Mouse (Mus musculus): ENCODE data around the gene Rap1gap. TPM values are rescaled to one million over a fixed set of nuclear protein-coding genes. Genes with fewer than 3 reads are reported as not detected.

The Rap1gap gene
- polyA plus RNA-seq, 1 experiment from 2014 or later = 18.4 TPM

- no peak for ATAC-seq (ENCODE audit: low read depth)
- H3K36me3 ChIP-seq (ENCODE audit: control insufficient read depth, insufficient read depth, low read length) = no peaks in the 10 kb centered on the region
- H3K4me2 ChIP-seq (ENCODE audit: low read depth, low read length) = no peak overlapping the region
Measured at GRCm38 (mm10) chr4:137777866-137778265, 113.3 kb downstream of the Rap1gap start.

DNA sequence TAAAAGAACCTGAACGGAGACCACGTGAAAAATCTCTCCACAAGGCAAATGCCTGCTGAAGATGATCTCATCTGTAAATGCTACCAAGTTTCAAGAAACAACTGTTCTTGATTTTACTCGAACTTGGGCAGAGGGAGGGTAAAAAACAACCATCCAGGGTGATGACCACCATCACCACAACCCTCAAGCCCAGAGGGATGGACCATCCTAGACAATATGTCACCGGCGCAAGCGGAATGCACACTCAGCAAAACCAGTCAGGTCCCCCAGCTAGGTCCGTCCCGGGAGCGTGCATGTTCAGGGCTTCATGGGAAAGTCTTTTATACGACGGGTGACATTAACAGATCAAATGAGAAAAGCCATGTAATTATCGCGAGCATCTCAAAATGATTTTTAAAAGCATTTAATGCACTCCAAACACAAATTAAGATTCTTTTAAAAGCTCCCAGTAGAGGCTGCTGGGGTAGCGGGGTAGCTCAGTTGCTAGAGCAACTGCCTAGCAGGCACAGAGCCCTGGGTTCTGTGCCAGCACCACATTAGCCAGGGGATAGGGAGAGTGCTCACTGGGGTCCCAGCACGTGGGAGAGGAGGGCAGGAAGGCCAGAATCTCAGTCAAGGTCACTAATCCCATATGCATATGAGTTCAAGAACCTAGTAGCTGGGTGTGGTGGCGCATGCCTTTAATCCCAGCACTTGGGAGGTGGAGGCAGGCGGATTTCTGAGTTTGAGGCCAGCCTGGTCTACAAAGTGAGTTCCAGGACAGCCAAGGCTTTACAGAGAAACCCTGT lies 114.1 kb downstream of the Rap1gap start:
- 74% methylated on average over 17 of the region's 17 CpGs for WGBS
- no peak for ATAC-seq (ENCODE audit: low read depth)

More at GRCm38 (mm10) chr4:137777866-137778265, 113.3 kb downstream of the Rap1gap start:
- H3K9ac ChIP-seq (ENCODE audit: low read depth, low read length) = no peak overlapping the region
- H3K4me1 ChIP-seq (ENCODE audit: control insufficient read depth, insufficient read depth, low read length) = peaks cover 24% of the 10 kb centered on the region
- no peaks in the 10 kb centered on the region for H3K9me3 ChIP-seq (ENCODE audit: control insufficient read depth, low read length)
- no peak overlapping the region for H3K27ac ChIP-seq (replicated peaks; ENCODE audit: low read depth, low read length)
- DNase-seq (ENCODE audit: low spot score) = no peak
- no peak overlapping the region for H3K4me3 ChIP-seq (ENCODE audit: low read depth, low read length)
- no peaks in the 10 kb centered on the region for H3K27me3 ChIP-seq (replicated peaks; ENCODE audit: control insufficient read depth, insufficient read depth, low read length)
- WGBS = 83% methylated on average over 4 of the region's 4 CpGs

More for the DNA sequence above, 114.1 kb downstream of the Rap1gap start:
- Histone ChIP-seq H3K27me3 (replicated peaks; ENCODE audit: control insufficient read depth, insufficient read depth, low read length) (no peaks in the 10 kb centered on the region), H3K36me3 (ENCODE audit: control insufficient read depth, insufficient read depth, low read length) (no peaks in the 10 kb centered on the region), H3K4me1 (ENCODE audit: control insufficient read depth, insufficient read depth, low read length) (peaks cover 20% of the 10 kb centered on the region), H3K4me3 (ENCODE audit: low read depth, low read length) (no peak overlapping the region), H3K9me3 (ENCODE audit: control insufficient read depth, low read length) (no peaks in the 10 kb centered on the region), H3K4me2 (ENCODE audit: low read depth, low read length) (no peak overlapping the region), H3K27ac (replicated peaks; ENCODE audit: low read depth, low read length) (peak overlapping the region; percentile 33; the same call in 1 of the 2 replicates), H3K9ac (ENCODE audit: low read depth, low read length) (no peak overlapping the region)
- no peak for DNase-seq (ENCODE audit: low spot score)

Other genes with a start within 250 kb of the Rap1gap start
- 0.30 and 0.56 TPM in 2 replicates for gene Cela3b, start 234.2 kb upstream of the Rap1gap start, polyA plus RNA-seq (2014; fragmentation: Nextera tagmentation; extraction: Ambion mirVana)
- gene 1700013G24Rik, start 211.4 kb upstream of the Rap1gap start, polyA plus RNA-seq (2014; fragmentation: Nextera tagmentation; extraction: Ambion mirVana) = 0.17 and 0.46 TPM in 2 replicates
- gene Hspg2, start 196.0 kb upstream of the Rap1gap start, polyA plus RNA-seq (2014; fragmentation: Nextera tagmentation; extraction: Ambion mirVana) = 64.8 and 67.2 TPM in 2 replicates
- gene Ldlrad2, start 90.2 kb upstream of the Rap1gap start, polyA plus RNA-seq (2014; fragmentation: Nextera tagmentation; extraction: Ambion mirVana) = 0.47 TPM in 1 of 2 replicates, not detected in the other
- gene Usp48, start 71.0 kb upstream of the Rap1gap start, polyA plus RNA-seq (2014; fragmentation: Nextera tagmentation; extraction: Ambion mirVana) = 59.8 and 61.2 TPM in 2 replicates
- 112 and 149 TPM in 2 replicates for gene Alpl, start 131.7 kb downstream of the Rap1gap start, polyA plus RNA-seq (2014; fragmentation: Nextera tagmentation; extraction: Ambion mirVana)
- gene Ece1, start 197.5 kb downstream of the Rap1gap start, polyA plus RNA-seq (2014; fragmentation: Nextera tagmentation; extraction: Ambion mirVana) = 57.8 and 62.1 TPM in 2 replicates